Mouse (Mus musculus) myocyte (in vitro differentiated cells): ENCODE results near the gene Gpr39.

Experiments
- CEBPB ChIP-seq: IDR thresholded peaks from 2 replicates; pipeline ENCODE4 v1.6.1; 2011; ENCODE audit warnings: mild to moderate bottlenecking, moderate library complexity; ENCODE audit not compliant: poor library complexity, insufficient read depth, severe bottlenecking
- E2F4 ChIP-seq: IDR thresholded peaks from one replicate; pipeline ENCODE4 v1.6.1; 2011; ENCODE audit warnings: mild to moderate bottlenecking, control low read depth, moderate library complexity; ENCODE audit not compliant: insufficient read depth
- MAX ChIP-seq: IDR thresholded peaks from one replicate; pipeline ENCODE4 v1.6.1; 2011; ENCODE audit warnings: low read depth, mild to moderate bottlenecking, control low read depth
- MYOD1 ChIP-seq, 3 experiments: IDR thresholded peaks; one replicate each; pipeline ENCODE4 v1.6.1; 2011; ENCODE audit warnings: control low read depth in 2 of 3, low read depth in 2 of 3, mild to moderate bottlenecking in 2 of 3, moderate library complexity in 1 of 3; ENCODE audit not compliant: insufficient read length in 2 of 3, control insufficient read depth in 1 of 3
- MYOG ChIP-seq, 3 experiments: IDR thresholded peaks; one replicate each; pipeline ENCODE4 v1.6.1; 2011; ENCODE audit warnings: control low read depth in 2 of 3, low read depth in 2 of 3, mild to moderate bottlenecking in 2 of 3; ENCODE audit not compliant: insufficient read length in 2 of 3, control insufficient read depth in 1 of 3, insufficient read depth in 1 of 3
- POLR2A ChIP-seq: IDR thresholded peaks from one replicate; pipeline ENCODE4 v1.6.1; 2011; ENCODE audit warnings: low read depth, mild to moderate bottlenecking, control low read depth, moderate library complexity; ENCODE audit not compliant: insufficient read length
- POLR2AphosphoS2 ChIP-seq: IDR thresholded peaks from one replicate; pipeline ENCODE4 v1.6.1; 2011; ENCODE audit warnings: low read depth, control low read depth; ENCODE audit not compliant: insufficient read length
- REST ChIP-seq: IDR thresholded peaks from one replicate; pipeline ENCODE4 v1.6.1; 2011; ENCODE audit warnings: mild to moderate bottlenecking, control low read depth, moderate library complexity; ENCODE audit not compliant: insufficient read depth, insufficient read length
- SRF ChIP-seq: IDR thresholded peaks from one replicate; pipeline ENCODE4 v1.6.1; 2011; ENCODE audit warnings: low read depth; ENCODE audit not compliant: control insufficient read depth, insufficient read length
- TCF12 ChIP-seq: IDR thresholded peaks from one replicate; pipeline ENCODE4 v1.6.1; 2011; ENCODE audit warnings: mild to moderate bottlenecking, control low read depth; ENCODE audit not compliant: poor library complexity, insufficient read depth, severe bottlenecking
- USF1 ChIP-seq: IDR thresholded peaks from one replicate; pipeline ENCODE4 v1.6.1; 2011; ENCODE audit warnings: low read depth, mild to moderate bottlenecking, control low read depth, moderate library complexity

- TF ChIP-seq TCF12 (no peak), SRF (no peak), USF1 (no peak), E2F4 (no peak), POLR2A (no peak), POLR2AphosphoS2 (no peak), MYOG (IDR thresholded peaks at IDR 0.05; ENCODE audit: control insufficient read depth in 1 of 3, insufficient read depth in 1 of 3, insufficient read length in 2 of 3, low read depth in 2 of 3) (no peak), CEBPB (no peak), MYOD1 (IDR thresholded peaks at IDR 0.05; ENCODE audit: control insufficient read depth in 1 of 3, insufficient read length in 2 of 3, low read depth in 2 of 3) (no peak), MAX (no peak), REST (no peak)
Observed at GRCm38 (mm10) chr1:125910211-125910870, 233.5 kb downstream of the Gpr39 start.
